Mouse (Mus musculus): ENCODE data around the gene Metrn.
A peak's percentile ranks its signal among the peaks of the same experiment; 100 is the strongest.
"Not testable (repeated sequence)": the region's sequence is repeated elsewhere in the genome, so short reads cannot be mapped to it uniquely, and the experiment has no call there.

Gene Metrn

DNA sequence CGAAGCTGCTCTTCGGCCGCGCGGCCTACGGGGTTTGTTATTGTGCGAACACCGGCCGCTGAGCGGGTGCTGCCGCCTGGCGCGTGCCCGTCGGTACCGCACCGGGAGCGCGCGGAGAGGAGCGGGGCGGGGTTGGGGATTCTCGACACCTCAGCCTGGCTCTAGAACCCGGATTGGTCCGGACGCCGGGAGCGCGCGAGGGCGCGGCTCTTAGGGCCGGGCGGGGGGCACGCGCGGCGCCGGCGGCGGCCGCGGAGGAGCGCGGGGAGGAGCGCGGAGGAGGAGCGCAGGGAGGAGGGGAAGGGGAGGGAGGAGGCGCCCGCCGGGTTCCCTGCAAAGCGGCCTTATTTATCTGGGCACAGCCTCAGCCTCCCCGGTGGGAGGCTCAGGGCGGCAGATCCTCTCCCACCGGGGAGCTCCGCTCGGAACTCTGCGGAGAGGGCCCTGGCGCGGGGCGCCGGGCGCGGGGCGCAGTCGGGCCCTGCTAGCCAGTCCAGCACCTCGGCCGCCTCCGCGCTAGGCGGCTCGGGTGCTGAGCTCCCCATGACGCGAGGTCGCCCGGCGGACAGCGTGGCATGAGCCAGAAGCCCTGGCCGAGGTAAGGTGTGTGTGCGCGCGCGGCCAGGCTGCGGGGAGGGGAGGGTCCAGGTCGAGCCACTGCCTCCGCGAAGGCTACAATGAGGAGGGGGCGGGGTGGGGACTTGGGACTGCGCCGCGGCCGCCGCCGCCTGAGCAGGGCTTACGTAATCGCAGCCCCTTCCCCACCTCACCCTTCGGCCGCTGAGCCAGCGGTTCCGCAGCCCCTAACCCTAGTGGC lies 12.1 kb upstream of the Metrn start, which contains the start of gene Fbxl16:
Gene Fbxl16, plus strand, starts transcription at position 297 of the 817 bp plus-strand sequence.
- peak; percentile 99 for DNase-seq (ENCODE audit: low read depth, low spot score)

DNA sequence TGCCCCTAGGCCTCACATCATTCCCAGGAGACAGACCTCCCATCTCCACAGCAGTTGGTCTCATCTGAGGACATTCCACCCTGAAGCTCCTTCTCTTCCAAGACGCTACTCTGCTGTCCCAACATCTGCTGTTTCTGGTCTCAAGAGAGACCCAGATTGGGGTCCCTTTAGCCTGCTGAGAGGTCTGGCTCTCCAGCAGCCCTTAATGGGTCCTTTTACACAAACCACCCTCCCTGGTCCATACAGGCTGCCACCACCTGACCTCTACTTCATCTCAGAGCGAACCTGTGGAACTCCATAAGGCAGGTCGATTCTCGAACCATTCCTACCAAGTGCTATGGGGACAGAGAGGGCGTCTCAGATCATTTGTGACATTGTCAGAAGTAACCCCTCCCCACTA lies 11.1 kb upstream of the Metrn start:
- no peak for DNase-seq (ENCODE audit: low read depth, low spot score)

DNA sequence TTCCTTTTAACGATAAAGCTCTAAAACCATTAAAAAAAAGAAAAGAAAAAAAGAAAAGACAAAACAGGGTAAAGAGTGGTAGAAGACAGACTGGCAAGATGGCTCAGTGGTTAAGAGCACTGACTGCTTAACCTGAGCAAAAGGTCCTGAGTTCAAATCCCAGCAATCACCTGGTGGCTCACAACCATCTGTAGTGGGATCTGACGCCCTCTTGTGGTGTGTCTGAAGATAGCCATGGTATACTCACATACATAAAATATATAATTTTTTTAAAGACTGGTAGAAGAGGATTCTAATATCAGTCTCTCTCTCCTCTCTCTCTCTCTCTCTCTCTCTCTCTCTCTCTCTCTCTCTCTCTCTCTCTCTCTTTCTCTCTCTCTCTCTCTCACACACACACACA lies 10.5 kb upstream of the Metrn start:
- not testable (repeated sequence) for DNase-seq (ENCODE audit: low read depth, low spot score)

DNA sequence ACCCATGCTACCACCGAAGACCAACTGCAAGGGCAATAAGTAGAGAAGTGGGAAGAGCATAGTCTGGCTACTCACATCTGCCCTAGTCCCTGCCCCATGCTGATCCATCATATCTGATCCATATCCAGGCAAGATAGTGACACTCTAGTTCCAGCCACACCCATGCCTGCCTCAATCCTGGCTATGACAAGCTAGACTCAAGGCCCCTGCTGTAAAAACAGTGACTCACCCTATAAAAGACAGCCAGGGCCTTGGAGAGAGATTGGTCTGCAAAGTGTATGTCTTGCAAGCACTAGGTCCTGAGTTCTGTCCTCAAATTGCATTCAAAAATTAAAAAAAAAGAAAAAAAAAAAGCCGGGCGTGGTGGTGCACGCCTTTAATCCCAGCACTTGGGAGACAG lies 9.6 kb upstream of the Metrn start:
- DNase-seq (ENCODE audit: low read depth, low spot score), result no peak

- peak; percentile 94 for DNase-seq (ENCODE audit: low read depth, low spot score)
These were observed 6.0 kb upstream of the Metrn start for GRCm38 (mm10) chr17:25802825-25803517.

- DNase-seq (ENCODE audit: low read depth, low spot score), result peak; percentile 84
These were observed 4.1 kb upstream of the Metrn start for GRCm38 (mm10) chr17:25801029-25801428.

DNA sequence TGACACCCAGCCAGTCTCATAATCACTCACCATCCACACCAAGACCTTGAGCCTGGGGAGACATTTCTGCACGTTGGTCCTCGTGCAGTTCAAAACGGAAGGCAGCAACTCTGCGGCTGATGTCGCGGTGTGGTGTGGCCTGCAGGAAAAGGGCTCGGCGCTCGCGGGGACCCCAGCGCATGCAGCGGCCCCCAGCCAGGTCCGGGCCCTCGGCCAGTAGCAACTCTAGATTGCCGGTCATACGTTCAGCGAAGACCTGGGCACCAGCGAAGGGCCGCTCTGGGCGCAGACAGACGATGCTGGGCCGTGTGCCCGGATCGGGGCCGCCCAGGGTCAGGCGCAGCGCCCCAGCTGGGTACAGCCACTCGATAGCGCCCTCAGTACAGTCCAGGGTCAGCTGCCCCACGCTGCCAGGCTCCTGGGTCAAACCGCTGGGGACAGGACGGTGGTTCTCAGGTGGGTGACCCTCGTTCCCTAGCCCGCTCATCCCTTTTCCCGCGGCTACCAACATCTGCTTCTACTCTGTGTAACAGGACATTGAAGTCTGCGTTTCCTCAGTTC lies 645 bp downstream of the Metrn start:
- peak; percentile 56 for DNase-seq (ENCODE audit: low read depth, low spot score)

DNA sequence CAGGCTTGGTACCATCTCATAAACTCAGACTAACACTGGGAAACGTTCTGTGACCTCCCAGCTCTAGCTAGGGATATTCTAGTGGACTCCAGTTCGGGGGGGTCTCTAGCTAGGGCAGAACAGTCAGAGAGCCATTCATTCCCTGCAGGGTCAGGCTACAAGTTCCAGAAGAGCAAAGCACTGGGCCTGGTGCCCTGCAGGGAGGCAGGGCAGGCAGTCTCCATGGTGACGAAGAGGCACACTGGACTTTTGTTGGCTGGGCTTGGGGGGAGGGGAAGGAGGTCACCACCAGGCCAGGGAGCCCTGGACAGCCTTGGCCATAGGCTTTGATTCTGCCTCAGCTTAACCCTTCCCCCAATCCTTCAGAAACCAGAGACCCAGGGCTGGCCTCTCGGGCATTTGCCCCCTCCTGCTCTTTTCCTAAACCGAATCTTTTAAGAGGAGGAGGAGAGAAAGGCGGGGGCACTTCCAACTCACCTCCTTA lies 1.3 kb downstream of the Metrn start, which contains the start of gene AC134908.4:
Gene AC134908.4, minus strand, starts transcription at position 51 of the 484 bp plus-strand sequence.
- peak; percentile 93 for DNase-seq (ENCODE audit: low read depth, low spot score)

DNA sequence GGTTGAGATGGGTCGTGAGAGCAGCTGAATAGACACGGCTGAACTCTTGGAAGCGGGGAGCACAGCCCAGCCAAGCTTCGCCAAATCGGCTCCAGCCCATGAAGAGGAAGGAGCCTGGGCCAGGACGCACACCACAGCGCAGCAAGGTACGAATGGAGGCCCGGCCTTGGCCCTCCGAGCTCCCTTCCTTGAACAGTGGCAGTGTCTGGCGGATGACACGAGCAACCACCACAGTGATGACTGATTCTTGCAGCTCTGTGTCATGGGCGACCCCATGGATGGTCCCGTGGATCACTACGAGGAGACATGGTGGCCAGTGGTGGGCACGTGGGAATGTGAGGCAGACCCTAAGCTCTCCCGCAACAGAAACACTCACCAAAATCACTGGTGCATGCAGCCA lies 1.9 kb downstream of the Metrn start:
- no peak for DNase-seq (ENCODE audit: low read depth, low spot score)

- DNase-seq (ENCODE audit: low read depth, low spot score), result no peak
These were observed 2.7 kb downstream of the Metrn start for GRCm38 (mm10) chr17:25794197-25794596.

- DNase-seq (ENCODE audit: low read depth, low spot score), result peak; percentile 79
These were observed 4.3 kb downstream of the Metrn start, which contains the start of gene Fam173a for GRCm38 (mm10) chr17:25792615-25793014. Fam173a (minus strand) TSS chr17:25792901.

- DNase-seq (ENCODE audit: low read depth, low spot score), result peak; percentile 94
These were observed 5.0 kb downstream of the Metrn start for GRCm38 (mm10) chr17:25791843-25792527.

- DNase-seq (ENCODE audit: low read depth, low spot score), result no peak
These were observed 5.6 kb downstream of the Metrn start for GRCm38 (mm10) chr17:25791320-25791842.

DNA sequence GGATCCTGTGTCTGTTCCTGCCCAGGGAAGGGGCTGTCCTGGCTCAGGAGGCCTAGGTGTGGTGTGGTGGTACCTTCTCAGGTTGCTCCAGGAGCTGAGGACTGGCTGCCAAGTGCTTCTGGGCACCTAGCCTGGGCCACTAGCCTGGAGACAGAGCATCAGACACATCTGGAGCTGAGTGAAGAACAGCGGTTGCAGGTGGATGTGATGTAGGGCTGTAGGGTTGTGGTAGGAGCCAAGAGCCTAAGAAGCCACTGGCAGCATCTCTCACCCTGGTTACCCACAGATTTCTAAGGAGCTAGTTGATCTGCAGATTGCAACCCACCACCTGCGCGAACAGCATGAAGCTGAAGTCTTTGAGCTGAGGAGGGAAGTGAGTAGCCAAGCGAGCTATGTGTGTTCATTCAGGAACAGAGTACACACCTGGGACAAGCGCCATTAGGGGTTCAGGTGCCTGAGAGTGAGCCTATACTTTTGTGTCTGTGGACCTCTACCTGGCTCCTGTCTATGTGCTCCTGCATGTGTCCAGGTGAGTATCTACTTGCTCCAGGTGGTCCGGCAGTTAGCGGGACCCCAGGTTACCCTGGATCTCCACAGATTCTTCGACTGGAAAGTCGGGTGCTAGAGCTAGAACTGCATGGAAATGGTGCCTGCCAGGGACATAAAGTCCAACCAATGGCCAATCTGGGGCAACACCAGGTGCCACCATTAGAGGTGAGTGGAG lies 10.0 kb downstream of the Metrn start:
- DNase-seq (ENCODE audit: low read depth, low spot score), result no peak

DNA sequence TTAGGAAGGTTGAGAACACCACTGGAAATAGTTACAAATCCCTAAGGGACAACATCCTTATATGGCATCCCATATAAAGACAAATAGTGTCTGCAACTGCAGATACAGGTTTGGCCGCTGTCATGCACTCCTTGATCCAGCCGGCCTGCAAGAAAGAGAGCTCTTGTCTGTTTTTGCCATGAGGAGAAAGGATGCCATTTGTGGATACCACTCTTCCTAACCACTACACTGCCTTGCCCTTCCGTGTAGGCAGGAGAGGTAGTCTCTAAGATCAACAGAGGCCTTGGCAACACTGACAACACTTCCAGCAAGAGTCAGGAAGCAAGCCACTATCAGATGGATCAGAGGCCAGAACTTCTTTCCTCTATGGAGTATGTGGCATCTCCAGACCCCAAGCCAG lies 10.7 kb downstream of the Metrn start, which contains the start of gene Ccdc78:
Gene Ccdc78, plus strand, starts transcription at position 301 of the 400 bp plus-strand sequence.
- no peak for DNase-seq (ENCODE audit: low read depth, low spot score)

DNA sequence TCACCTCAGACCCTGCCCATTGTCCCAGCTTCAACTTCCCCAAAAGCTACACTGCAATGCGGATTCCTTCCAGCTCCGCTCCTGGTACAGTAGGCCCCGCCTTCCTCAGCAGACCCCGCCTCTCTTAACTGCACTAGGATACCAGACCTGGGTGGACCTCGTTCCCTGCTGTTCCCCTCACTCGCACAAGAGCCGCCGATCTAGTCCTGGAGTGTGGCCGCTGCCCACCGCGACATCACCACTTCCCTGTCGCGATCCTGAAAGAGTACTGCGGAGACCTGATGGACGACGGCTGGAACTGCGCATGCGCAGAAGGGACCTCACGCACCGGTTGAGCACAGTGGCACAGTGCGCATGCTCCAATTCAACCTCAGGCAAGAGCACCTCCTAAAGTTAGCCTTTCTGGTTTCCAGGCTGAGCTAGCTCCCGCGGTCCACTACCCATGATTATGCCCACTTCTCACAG lies 11.6 kb downstream of the Metrn start, which contains the start of gene Haghl:
Gene Haghl, minus strand, starts transcription at position 393 of the 465 bp plus-strand sequence.
- peak; percentile 98 for DNase-seq (ENCODE audit: low read depth, low spot score)

- no peak for DNase-seq (ENCODE audit: low read depth, low spot score)
These were observed 12.9 kb downstream of the Metrn start for GRCm38 (mm10) chr17:25783861-25784574.

GRCm38 (mm10) chr17:25783086-25783485 lies 13.8 kb downstream of the Metrn start:
- DNase-seq (ENCODE audit: low read depth, low spot score), result no peak

GRCm38 (mm10) chr17:25781339-25781738 lies 15.6 kb downstream of the Metrn start:
- DNase-seq (ENCODE audit: low read depth, low spot score), result no peak

GRCm38 (mm10) chr17:25777948-25778347 lies 19.0 kb downstream of the Metrn start:
- no peak for DNase-seq (ENCODE audit: low read depth, low spot score)
